Mouse (Mus musculus): ENCODE measurements around the gene Rpl3.
"Not testable (repeated sequence)": the region's sequence is repeated elsewhere in the genome, so short reads cannot be mapped to it uniquely, and the experiment has no call there.

Gene Rpl3

DNA sequence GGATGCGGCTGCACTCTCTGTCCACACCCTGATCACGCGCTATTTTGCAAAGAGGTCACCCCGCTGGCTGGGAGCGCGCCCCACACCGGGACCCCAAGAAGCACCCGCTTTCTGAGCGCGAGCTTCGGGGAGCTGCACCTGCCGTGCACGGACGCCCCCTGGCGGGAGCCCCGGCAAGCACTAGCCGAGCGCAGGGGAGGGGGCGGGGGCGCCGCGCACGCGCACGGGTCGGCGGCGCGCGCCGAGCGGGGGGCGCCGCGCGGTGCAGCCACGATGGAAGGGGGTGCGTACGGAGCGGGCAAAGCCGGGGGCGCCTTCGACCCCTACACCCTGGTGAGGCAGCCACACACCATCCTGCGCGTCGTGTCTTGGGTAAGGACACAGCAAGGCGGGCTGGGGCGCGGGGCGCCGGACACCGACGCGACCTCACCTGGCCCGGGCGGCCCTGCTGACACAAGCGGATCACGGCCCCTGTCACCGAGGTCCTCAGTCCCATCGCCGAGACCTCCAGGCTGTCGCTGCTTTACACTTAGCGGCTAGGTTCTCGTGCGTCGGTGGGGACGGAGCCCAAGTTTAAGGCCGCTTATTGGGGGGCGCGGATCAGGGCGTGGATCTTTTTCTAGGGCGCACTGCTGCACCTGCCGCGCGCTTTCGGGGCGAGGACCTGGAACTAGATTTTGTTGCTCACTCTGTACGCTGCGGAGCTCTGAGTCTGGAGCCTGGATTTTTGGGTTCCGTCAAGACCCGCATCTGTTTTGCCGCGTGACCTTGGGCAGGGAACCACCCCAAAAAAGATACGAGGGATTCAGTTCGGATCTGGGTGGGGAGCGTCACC lies at the start of gene Rpl3, which contains the start of gene Syngr1:
TSS of gene Rpl3 (minus strand) at position 748 of the 835 bp plus-strand sequence.
TSS of gene Syngr1 (plus strand) at position 214 of the 835 bp plus-strand sequence.
- DNase-seq (ENCODE audit: low spot score), result peak; percentile 84

- no peak for DNase-seq (ENCODE audit: low spot score)
Observed at GRCm38 (mm10) chr15:80140878-80141277, 49.2 kb upstream of the Rpl3 start.

DNA sequence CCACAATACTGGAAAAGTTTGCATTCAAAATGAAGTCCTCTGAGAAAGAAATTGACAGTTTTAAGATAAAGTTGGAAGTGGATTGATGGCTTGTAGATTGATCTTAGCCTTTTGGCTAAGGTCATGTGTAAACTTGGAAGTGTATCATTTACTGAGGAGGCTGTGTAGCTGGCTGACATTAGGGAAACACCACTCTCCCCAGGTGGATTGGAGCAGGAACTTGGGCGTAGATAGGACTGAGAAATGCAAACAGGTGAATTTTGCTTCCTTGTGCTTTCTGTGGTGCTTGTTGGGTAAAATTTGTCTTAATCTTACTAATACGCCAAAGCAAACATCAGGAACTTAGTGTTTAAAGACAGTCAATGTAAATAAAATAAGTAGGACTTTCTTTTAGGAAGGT lies 48.6 kb upstream of the Rpl3 start:
- DNase-seq (ENCODE audit: low spot score), result no peak

- DNase-seq (ENCODE audit: low spot score), result peak; percentile 56
Observed at GRCm38 (mm10) chr15:80137945-80138791, 46.5 kb upstream of the Rpl3 start.

DNA sequence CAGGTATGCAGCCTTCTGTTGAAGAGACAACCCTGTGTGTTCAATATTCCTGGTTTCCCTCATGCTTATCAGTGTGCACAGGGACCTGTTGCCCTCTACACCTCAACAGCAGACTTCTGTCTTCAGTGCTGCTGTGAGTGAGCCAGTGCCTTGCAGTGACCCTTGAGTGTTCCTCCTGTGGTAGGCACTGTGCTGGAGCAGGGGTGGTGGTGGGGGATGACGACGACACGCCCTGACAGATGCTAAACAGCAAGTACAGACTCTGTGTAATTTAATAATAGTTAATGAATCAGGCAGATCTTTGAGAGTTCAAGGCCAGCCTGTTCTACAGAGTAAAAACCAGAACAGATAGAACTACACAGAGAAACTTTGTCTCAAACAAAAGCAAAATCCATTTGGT lies 45.0 kb upstream of the Rpl3 start:
- no peak for DNase-seq (ENCODE audit: low spot score)

- DNase-seq (ENCODE audit: low spot score), result no peak
Observed at GRCm38 (mm10) chr15:80135499-80135898, 43.8 kb upstream of the Rpl3 start.

DNA sequence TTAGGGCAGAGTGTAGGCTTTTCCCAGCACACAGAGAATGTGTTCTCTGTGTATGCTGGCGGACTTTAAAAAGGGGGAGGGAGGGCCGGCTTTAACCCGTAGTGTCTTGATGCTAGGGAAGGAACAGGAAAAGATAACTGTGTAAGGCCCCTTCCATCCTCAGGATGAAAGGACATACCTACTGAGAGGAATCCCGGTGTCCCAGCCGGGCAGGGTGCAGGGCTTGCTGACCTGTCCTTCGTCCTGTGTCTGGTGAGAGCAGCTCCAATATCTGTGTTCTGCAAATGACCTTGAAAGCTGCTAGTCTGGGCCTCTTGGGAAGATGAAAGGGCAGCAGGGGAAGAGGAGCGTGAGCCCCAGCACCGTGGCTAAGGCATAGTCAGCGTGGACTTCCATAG lies 42.8 kb upstream of the Rpl3 start:
- no peak for DNase-seq (ENCODE audit: low spot score)

GRCm38 (mm10) chr15:80133682-80134449 lies 42.2 kb upstream of the Rpl3 start:
- peak; percentile 50 for DNase-seq (ENCODE audit: low spot score)

DNA sequence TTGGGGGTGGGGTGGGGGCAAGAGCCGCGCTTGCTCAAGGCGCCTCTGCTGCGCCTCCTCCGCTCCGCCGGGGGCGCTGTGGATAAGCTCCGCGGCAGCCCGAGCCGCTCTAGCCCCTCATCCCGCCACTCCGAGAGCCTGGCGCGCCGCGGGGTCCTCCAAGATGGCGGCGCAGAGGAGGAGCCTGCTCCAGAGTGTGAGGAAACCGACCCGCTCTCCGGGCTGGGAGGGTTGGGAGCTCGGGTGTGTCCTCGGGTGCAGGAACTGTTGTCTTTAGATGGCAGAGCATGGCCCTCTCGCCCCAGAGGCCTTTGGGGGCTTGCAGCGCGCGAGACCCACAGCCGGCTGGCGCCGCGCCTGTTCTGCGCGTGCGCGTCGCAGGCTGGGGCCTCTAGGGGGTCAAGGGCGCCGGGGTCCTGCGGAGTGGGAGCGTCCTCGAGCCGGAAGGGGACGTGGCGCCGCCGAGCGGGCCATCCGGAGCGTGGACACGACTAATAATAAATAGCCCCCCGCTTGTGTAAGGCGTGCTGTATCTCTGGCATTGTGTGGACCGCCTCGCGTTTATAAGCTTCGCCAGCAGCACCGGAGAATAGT lies 41.4 kb upstream of the Rpl3 start, which contains the start of gene Tab1:
TSS of gene Tab1 (plus strand) at position 135 of the 594 bp plus-strand sequence.
- DNase-seq (ENCODE audit: low spot score), result peak; percentile 91

GRCm38 (mm10) chr15:80132452-80132851 lies 40.8 kb upstream of the Rpl3 start:
- no peak for DNase-seq (ENCODE audit: low spot score)

GRCm38 (mm10) chr15:80131421-80131820 lies 39.8 kb upstream of the Rpl3 start:
- no peak for DNase-seq (ENCODE audit: low spot score)

DNA sequence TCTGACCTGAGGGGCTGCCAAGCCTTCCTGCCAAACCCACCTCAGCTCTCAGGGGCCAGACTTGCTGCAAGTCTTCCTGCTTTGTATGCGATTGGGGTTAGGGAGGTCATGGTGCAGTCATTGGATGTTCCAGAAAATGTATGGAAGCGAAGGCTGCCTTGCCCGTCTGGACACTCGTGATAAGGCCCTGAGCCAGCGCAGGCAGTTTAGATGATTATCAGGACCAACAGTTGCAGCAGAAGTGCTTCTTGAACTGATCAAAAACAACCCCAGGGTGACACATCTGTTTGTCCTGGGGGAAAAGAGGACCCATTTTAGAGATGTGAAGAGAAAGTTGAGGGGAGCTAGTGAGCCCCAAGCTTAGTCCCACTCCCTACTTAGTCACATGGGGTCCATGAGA lies 39.0 kb upstream of the Rpl3 start:
- DNase-seq (ENCODE audit: low spot score), result no peak

GRCm38 (mm10) chr15:80129982-80130381 lies 38.3 kb upstream of the Rpl3 start:
- DNase-seq (ENCODE audit: low spot score), result no peak

DNA sequence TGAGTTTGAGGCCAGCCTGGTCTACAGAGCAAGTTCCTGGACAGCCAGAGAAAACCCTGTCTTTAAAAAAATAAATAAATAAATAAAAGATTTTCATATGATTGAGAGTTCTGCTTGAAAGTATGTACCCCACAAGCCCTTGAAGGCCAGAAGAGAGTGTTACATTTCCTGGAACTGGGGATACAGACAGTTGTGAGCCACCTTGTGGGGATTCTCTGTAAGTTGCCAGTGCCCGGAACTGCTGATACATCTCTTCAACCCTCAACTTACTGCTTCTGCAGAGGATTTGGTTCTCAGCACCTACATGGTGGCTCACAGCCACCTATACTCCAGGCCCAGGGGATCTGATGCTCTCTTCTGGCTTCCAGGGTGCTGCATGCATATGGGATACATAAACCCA lies 35.5 kb upstream of the Rpl3 start:
- DNase-seq (ENCODE audit: low spot score), result no peak

DNA sequence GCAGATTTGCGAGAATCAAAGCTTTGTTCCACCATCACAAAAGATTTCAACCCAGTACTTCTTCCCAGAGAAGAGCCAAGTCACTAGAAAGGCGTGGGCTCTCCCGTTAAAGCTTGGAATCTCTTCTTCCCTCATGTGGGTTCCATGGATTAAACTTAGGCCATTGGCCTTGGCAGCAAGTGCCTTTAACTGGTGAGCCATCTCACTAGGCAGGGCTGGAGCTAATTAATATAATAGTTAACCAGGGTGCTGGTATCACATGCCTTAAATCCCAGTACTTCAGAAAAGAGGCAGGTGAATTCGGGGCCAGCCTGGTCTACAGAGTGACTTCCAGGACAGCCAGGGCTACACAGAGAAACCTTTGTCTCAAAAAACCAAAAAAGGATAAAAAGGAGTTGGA lies 33.0 kb upstream of the Rpl3 start:
- no peak for DNase-seq (ENCODE audit: low spot score)

- DNase-seq (ENCODE audit: low spot score), result not testable (repeated sequence)
Observed at GRCm38 (mm10) chr15:80122431-80122830, 30.8 kb upstream of the Rpl3 start.

- no peak for DNase-seq (ENCODE audit: low spot score)
Observed at GRCm38 (mm10) chr15:80121721-80122325, 30.2 kb upstream of the Rpl3 start.

- no peak for DNase-seq (ENCODE audit: low spot score)
Observed at GRCm38 (mm10) chr15:80119076-80119475, 27.4 kb upstream of the Rpl3 start.

DNA sequence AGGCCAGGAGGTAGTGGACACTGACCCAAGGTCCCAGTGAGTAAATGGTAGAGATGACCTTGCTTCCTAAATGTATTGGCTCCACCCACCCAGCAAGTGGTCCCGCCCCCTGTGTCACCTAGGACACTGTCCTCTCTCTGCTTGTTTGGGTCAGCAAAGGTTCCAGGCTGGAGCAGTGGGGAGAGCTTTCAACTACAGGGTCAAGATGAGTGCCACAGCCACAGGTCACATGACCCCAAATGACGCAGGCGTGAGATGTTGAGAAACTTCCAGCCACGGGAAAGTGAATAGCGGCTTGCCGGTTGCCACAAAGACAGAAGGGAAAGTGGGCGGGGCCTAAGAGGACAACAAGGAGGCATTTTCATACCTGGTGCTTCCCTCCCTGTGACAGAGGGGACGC lies 25.5 kb upstream of the Rpl3 start:
- DNase-seq (ENCODE audit: low spot score), result no peak

DNA sequence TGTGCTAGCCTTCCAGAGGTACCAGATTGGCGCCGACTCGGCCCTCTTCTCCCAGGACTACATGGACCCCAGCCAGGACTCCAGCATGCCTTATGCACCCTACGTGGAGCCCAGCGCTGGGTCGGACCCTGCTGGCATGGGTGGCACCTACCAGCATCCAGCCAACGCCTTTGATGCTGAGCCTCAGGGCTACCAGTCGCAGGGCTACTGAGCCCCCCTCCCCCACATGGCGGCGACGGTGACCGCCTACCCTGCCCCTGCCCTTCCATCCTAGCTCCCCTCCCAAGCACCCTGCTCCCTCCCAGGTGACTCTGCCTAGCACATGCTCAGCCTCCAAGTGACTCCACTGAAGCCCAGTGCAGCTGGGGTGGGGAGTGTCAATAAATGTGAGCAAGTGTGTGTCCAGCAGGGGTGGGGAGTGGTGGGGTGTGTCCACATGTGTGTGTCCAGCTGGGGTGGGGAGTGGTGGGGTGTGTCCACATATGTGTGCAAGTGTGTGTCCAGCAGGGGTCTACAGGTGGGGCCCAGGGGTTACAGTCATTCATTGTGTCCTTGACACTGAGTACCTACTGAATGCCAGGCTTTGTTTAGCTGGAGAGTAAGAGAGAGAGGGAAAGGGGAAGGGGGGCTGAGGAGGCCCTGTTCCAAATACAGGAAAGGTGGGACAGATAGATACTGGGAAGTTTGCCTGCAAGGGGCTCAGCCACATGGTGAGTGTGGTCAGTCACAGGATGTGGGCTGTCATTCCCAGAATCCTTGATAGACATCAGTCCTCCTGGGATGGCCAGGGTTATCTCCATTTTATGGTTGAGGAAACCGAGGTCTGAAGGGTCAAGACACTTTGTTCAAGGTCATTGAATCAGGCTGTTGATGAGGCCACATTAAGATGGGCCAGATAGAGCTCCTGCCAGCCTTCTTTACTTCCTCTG lies 24.5 kb upstream of the Rpl3 start:
- DNase-seq (ENCODE audit: low spot score), result no peak
